Mouse (Mus musculus): ENCODE measurements around the gene Pole3. TPM values are rescaled to one million over a fixed set of nuclear protein-coding genes. Genes with fewer than 3 reads are reported as not detected.

Pole3 gene
- polyA plus RNA-seq (2012; ENCODE audit: insufficient read depth, insufficient read length, missing spikeins) = 32.2 and 33.8 TPM in 2 replicates

GRCm38 (mm10) chr4:62524651-62525488 is at the start of gene Pole3, which contains the start of gene 4933430I17Rik:
TSS of gene Pole3 (minus strand) at chr4:62525068.
TSS of gene 4933430I17Rik (plus strand) at chr4:62525369.
- Histone ChIP-seq H3K4me1 (ENCODE audit: control insufficient read depth, insufficient read depth, low read length) (0 out of 2 replicates have a peak, but pooled peaks cover 5% of the 10 kb centered on the region), H3K27ac (ENCODE audit: insufficient read depth, low read depth, low read length) (peak within 1 kb of the TSS; percentile 97), H3K4me3 (ENCODE audit: insufficient read depth, low read length) (peak within 1 kb of the TSS; percentile 98)
- TF ChIP-seq POLR2A (IDR thresholded peaks at IDR 0.05; ENCODE audit: borderline replicate concordance, low read depth, low read length) (no peak), CTCF (IDR thresholded peaks at IDR 0.05; ENCODE audit: low read depth, low read length) (no peak)

- no peak overlapping the region for H3K27ac ChIP-seq (ENCODE audit: insufficient read depth, low read depth, low read length)
- TF ChIP-seq CTCF (IDR thresholded peaks at IDR 0.05; ENCODE audit: low read depth, low read length) (no peak), POLR2A (IDR thresholded peaks at IDR 0.05; ENCODE audit: borderline replicate concordance, low read depth, low read length) (no peak)
- no peaks in the 10 kb centered on the region for H3K4me1 ChIP-seq (ENCODE audit: control insufficient read depth, insufficient read depth, low read length)
- H3K4me3 ChIP-seq (ENCODE audit: insufficient read depth, low read length) = no peak overlapping the region
Measured at GRCm38 (mm10) chr4:62570029-62570428, 45.2 kb upstream of the Pole3 start.

- TF ChIP-seq POLR2A (IDR thresholded peaks at IDR 0.05; ENCODE audit: borderline replicate concordance, low read depth, low read length) = no peak
- no peak for TF ChIP-seq CTCF (IDR thresholded peaks at IDR 0.05; ENCODE audit: low read depth, low read length)
- Histone ChIP-seq H3K4me3 (ENCODE audit: insufficient read depth, low read length) (no peak overlapping the region), H3K4me1 (ENCODE audit: control insufficient read depth, insufficient read depth, low read length) (no peaks in the 10 kb centered on the region), H3K27ac (ENCODE audit: insufficient read depth, low read depth, low read length) (no peak overlapping the region)
Measured at GRCm38 (mm10) chr4:62569603-62570002, 44.7 kb upstream of the Pole3 start.

GRCm38 (mm10) chr4:62568359-62568758 is 43.5 kb upstream of the Pole3 start:
- H3K4me1 ChIP-seq (ENCODE audit: control insufficient read depth, insufficient read depth, low read length) = no peaks in the 10 kb centered on the region
- no peak overlapping the region for H3K4me3 ChIP-seq (ENCODE audit: insufficient read depth, low read length)
- H3K27ac ChIP-seq (ENCODE audit: insufficient read depth, low read depth, low read length) = no peak overlapping the region
- TF ChIP-seq CTCF (IDR thresholded peaks at IDR 0.05; ENCODE audit: low read depth, low read length) = no peak
- TF ChIP-seq POLR2A (IDR thresholded peaks at IDR 0.05; ENCODE audit: borderline replicate concordance, low read depth, low read length) = no peak

GRCm38 (mm10) chr4:62567696-62568095 is 42.8 kb upstream of the Pole3 start:
- Histone ChIP-seq H3K27ac (ENCODE audit: insufficient read depth, low read depth, low read length) (no peak overlapping the region), H3K4me1 (ENCODE audit: control insufficient read depth, insufficient read depth, low read length) (no peaks in the 10 kb centered on the region), H3K4me3 (ENCODE audit: insufficient read depth, low read length) (no peak overlapping the region)
- TF ChIP-seq CTCF (IDR thresholded peaks at IDR 0.05; ENCODE audit: low read depth, low read length) = no peak
- TF ChIP-seq POLR2A (IDR thresholded peaks at IDR 0.05; ENCODE audit: borderline replicate concordance, low read depth, low read length) = no peak

GRCm38 (mm10) chr4:62566530-62566929 is 41.7 kb upstream of the Pole3 start:
- H3K4me3 ChIP-seq (ENCODE audit: insufficient read depth, low read length) = no peak overlapping the region
- H3K27ac ChIP-seq (ENCODE audit: insufficient read depth, low read depth, low read length) = no peak overlapping the region
- TF ChIP-seq POLR2A (IDR thresholded peaks at IDR 0.05; ENCODE audit: borderline replicate concordance, low read depth, low read length) (no peak), CTCF (IDR thresholded peaks at IDR 0.05; ENCODE audit: low read depth, low read length) (no peak)
- no peaks in the 10 kb centered on the region for H3K4me1 ChIP-seq (ENCODE audit: control insufficient read depth, insufficient read depth, low read length)

GRCm38 (mm10) chr4:62562006-62562405 is 37.1 kb upstream of the Pole3 start:
- TF ChIP-seq CTCF (IDR thresholded peaks at IDR 0.05; ENCODE audit: low read depth, low read length) = no peak
- TF ChIP-seq POLR2A (IDR thresholded peaks at IDR 0.05; ENCODE audit: borderline replicate concordance, low read depth, low read length) = no peak
- H3K27ac ChIP-seq (ENCODE audit: insufficient read depth, low read depth, low read length) = no peak overlapping the region
- no peak overlapping the region for H3K4me3 ChIP-seq (ENCODE audit: insufficient read depth, low read length)
- peaks cover 3% of the 10 kb centered on the region for H3K4me1 ChIP-seq (ENCODE audit: control insufficient read depth, insufficient read depth, low read length)

- no peak for TF ChIP-seq CTCF (IDR thresholded peaks at IDR 0.05; ENCODE audit: low read depth, low read length)
- no peak for TF ChIP-seq POLR2A (IDR thresholded peaks at IDR 0.05; ENCODE audit: borderline replicate concordance, low read depth, low read length)
- H3K27ac ChIP-seq (ENCODE audit: insufficient read depth, low read depth, low read length) = no peak overlapping the region
- no peak overlapping the region for H3K4me3 ChIP-seq (ENCODE audit: insufficient read depth, low read length)
- peaks cover 3% of the 10 kb centered on the region for H3K4me1 ChIP-seq (ENCODE audit: control insufficient read depth, insufficient read depth, low read length)
Measured at GRCm38 (mm10) chr4:62561630-62562001, 36.7 kb upstream of the Pole3 start.

- peaks cover 3% of the 10 kb centered on the region for H3K4me1 ChIP-seq (ENCODE audit: control insufficient read depth, insufficient read depth, low read length)
- no peak overlapping the region for H3K27ac ChIP-seq (ENCODE audit: insufficient read depth, low read depth, low read length)
- H3K4me3 ChIP-seq (ENCODE audit: insufficient read depth, low read length) = no peak overlapping the region
- TF ChIP-seq CTCF (IDR thresholded peaks at IDR 0.05; ENCODE audit: low read depth, low read length) (no peak), POLR2A (IDR thresholded peaks at IDR 0.05; ENCODE audit: borderline replicate concordance, low read depth, low read length) (no peak)
Measured at GRCm38 (mm10) chr4:62560963-62561629, 36.2 kb upstream of the Pole3 start.

Data from bone marrow macrophage, adult 2 months (primary cell).